Mouse (Mus musculus): ENCODE measurements around the gene Nrxn1.

Gene Nrxn1

GRCm38 (mm10) chr17:90638970-90639524 is 453.8 kb downstream of the Nrxn1 start:
- DNase-seq, result no peak

GRCm38 (mm10) chr17:90638183-90638727 is 454.6 kb downstream of the Nrxn1 start:
- DNase-seq, result no peak

GRCm38 (mm10) chr17:90631371-90631770 is 461.5 kb downstream of the Nrxn1 start:
- no peak for DNase-seq

- no peak for DNase-seq
Observed at GRCm38 (mm10) chr17:90629851-90630250, 463.0 kb downstream of the Nrxn1 start.

- no peak for DNase-seq
Observed at GRCm38 (mm10) chr17:90628469-90628868, 464.4 kb downstream of the Nrxn1 start.

GRCm38 (mm10) chr17:90628004-90628403 is 464.9 kb downstream of the Nrxn1 start:
- no peak for DNase-seq

- DNase-seq, result no peak
Observed at GRCm38 (mm10) chr17:90627395-90627794, 465.5 kb downstream of the Nrxn1 start.

- DNase-seq, result no peak
Observed at GRCm38 (mm10) chr17:90624591-90625266, 468.1 kb downstream of the Nrxn1 start.

- no peak for DNase-seq
Observed at GRCm38 (mm10) chr17:90621828-90622227, 471.0 kb downstream of the Nrxn1 start.

- no peak for DNase-seq
Observed at GRCm38 (mm10) chr17:90615019-90615418, 477.9 kb downstream of the Nrxn1 start.

- DNase-seq, result no peak
Observed at GRCm38 (mm10) chr17:90607427-90607806, 485.5 kb downstream of the Nrxn1 start.

- no peak for DNase-seq
Observed at GRCm38 (mm10) chr17:90606718-90607426, 486.0 kb downstream of the Nrxn1 start.

GRCm38 (mm10) chr17:90599570-90600524 is 493.0 kb downstream of the Nrxn1 start:
- no peak for DNase-seq

- DNase-seq, result no peak
Observed at GRCm38 (mm10) chr17:90594798-90595533, 497.9 kb downstream of the Nrxn1 start.

- no peak for DNase-seq
Observed at GRCm38 (mm10) chr17:90586891-90587290, 506.0 kb downstream of the Nrxn1 start.

- DNase-seq, result no peak
Observed at GRCm38 (mm10) chr17:90584666-90585195, 508.1 kb downstream of the Nrxn1 start.

- DNase-seq, result no peak
Observed at GRCm38 (mm10) chr17:90583826-90584534, 508.9 kb downstream of the Nrxn1 start.

- DNase-seq, result no peak
Observed at GRCm38 (mm10) chr17:90583196-90583595, 509.7 kb downstream of the Nrxn1 start.

- DNase-seq, result no peak
Observed at GRCm38 (mm10) chr17:90569877-90570276, 523.0 kb downstream of the Nrxn1 start.

- DNase-seq, result no peak
Observed at GRCm38 (mm10) chr17:90565186-90565585, 527.7 kb downstream of the Nrxn1 start.

GRCm38 (mm10) chr17:90556376-90556775 is 536.5 kb downstream of the Nrxn1 start:
- no peak for DNase-seq
